Mouse (Mus musculus): ENCODE data around the gene G3bp1.

- TF ChIP-seq CTCF (IDR thresholded peaks at IDR 0.05 in 2 of 3, conservative IDR thresholded peaks at IDR 0.05 in 1 of 3; ENCODE audit: control insufficient read depth in 1 of 3, insufficient read depth in 1 of 3, low read depth in 2 of 3, low read length in 3 of 3, poor library complexity in 1 of 3, severe bottlenecking in 1 of 3): no peak
- TF ChIP-seq CHD2 (IDR thresholded peaks at IDR 0.05; ENCODE audit: low read length): no peak
- no peak for TF ChIP-seq TCF12 (IDR thresholded peaks at IDR 0.05; ENCODE audit: low read depth, low read length)
- TF ChIP-seq POLR2A (IDR thresholded peaks at IDR 0.05; ENCODE audit: control insufficient read depth in 1 of 2, insufficient read depth in 1 of 2, low read depth in 1 of 2, low read length in 2 of 2, poor library complexity in 1 of 2): no peak
- TF ChIP-seq ZNF384 (IDR thresholded peaks at IDR 0.05; ENCODE audit: low read depth, low read length): no peak
- TF ChIP-seq SMC3 (IDR thresholded peaks at IDR 0.05; ENCODE audit: low read depth, low read length): no peak
- no peak for TF ChIP-seq ZC3H11A (IDR thresholded peaks at IDR 0.05; ENCODE audit: low read depth, low read length)
- no peak for TF ChIP-seq RCOR1 (IDR thresholded peaks at IDR 0.05; ENCODE audit: low read depth, low read length)
- no peak for TF ChIP-seq NELFE (IDR thresholded peaks at IDR 0.05; ENCODE audit: low read depth, low read length)
These were observed 4.3 kb upstream of the G3bp1 start for GRCm38 (mm10) chr11:55465177-55465576.

Data from MEL (cell line).